Mouse (Mus musculus): ENCODE measurements around the gene Ppp3ca.
A peak's percentile ranks its signal among the peaks of the same experiment; 100 is the strongest.

The Ppp3ca gene

GRCm38 (mm10) chr3:136812791-136813190 lies 142.9 kb downstream of the Ppp3ca start:
- DNase-seq (ENCODE audit: low spot score in 2 of 2): no peak

GRCm38 (mm10) chr3:136813886-136814285 lies 144.0 kb downstream of the Ppp3ca start:
- no peak for DNase-seq (ENCODE audit: low spot score in 2 of 2)

GRCm38 (mm10) chr3:136814916-136815315 lies 145.0 kb downstream of the Ppp3ca start:
- DNase-seq (ENCODE audit: low spot score in 2 of 2): no peak

GRCm38 (mm10) chr3:136816319-136816718 lies 146.4 kb downstream of the Ppp3ca start:
- DNase-seq (ENCODE audit: low spot score in 2 of 2): no peak

- no peak for DNase-seq (ENCODE audit: low spot score in 2 of 2)
Observed at GRCm38 (mm10) chr3:136818997-136819396, 149.1 kb downstream of the Ppp3ca start.

- no peak for DNase-seq (ENCODE audit: low spot score in 2 of 2)
Observed at GRCm38 (mm10) chr3:136821039-136821438, 151.1 kb downstream of the Ppp3ca start.

- DNase-seq (ENCODE audit: low spot score in 2 of 2): no peak
Observed at GRCm38 (mm10) chr3:136821993-136822392, 152.1 kb downstream of the Ppp3ca start.

- DNase-seq (ENCODE audit: low spot score in 2 of 2): no peak
Observed at GRCm38 (mm10) chr3:136822431-136822830, 152.5 kb downstream of the Ppp3ca start.

- DNase-seq (ENCODE audit: low spot score in 2 of 2): no peak
Observed at GRCm38 (mm10) chr3:136828451-136828850, 158.5 kb downstream of the Ppp3ca start.

- no peak for DNase-seq (ENCODE audit: low spot score in 2 of 2)
Observed at GRCm38 (mm10) chr3:136829109-136829508, 159.2 kb downstream of the Ppp3ca start.

GRCm38 (mm10) chr3:136830687-136831220 lies 160.8 kb downstream of the Ppp3ca start:
- DNase-seq (ENCODE audit: low spot score in 2 of 2): peak in 1 of 2 experiments; percentile 22

GRCm38 (mm10) chr3:136833003-136833745 lies 163.2 kb downstream of the Ppp3ca start:
- no peak for DNase-seq (ENCODE audit: low spot score in 2 of 2)

GRCm38 (mm10) chr3:136833893-136834292 lies 164.0 kb downstream of the Ppp3ca start:
- DNase-seq (ENCODE audit: low spot score in 2 of 2): peak; percentile 63 to 70

- no peak for DNase-seq (ENCODE audit: low spot score in 2 of 2)
Observed at GRCm38 (mm10) chr3:136835851-136836250, 165.9 kb downstream of the Ppp3ca start.

GRCm38 (mm10) chr3:136836319-136837193 lies 166.6 kb downstream of the Ppp3ca start:
- DNase-seq (ENCODE audit: low spot score in 2 of 2): peak; percentile 32 to 40

- peak in 1 of 2 experiments; percentile 22 for DNase-seq (ENCODE audit: low spot score in 2 of 2)
Observed at GRCm38 (mm10) chr3:136837589-136837988, 167.7 kb downstream of the Ppp3ca start.

GRCm38 (mm10) chr3:136841282-136841681 lies 171.4 kb downstream of the Ppp3ca start:
- DNase-seq (ENCODE audit: low spot score in 2 of 2): no peak

- no peak for DNase-seq (ENCODE audit: low spot score in 2 of 2)
Observed at GRCm38 (mm10) chr3:136842384-136842783, 172.5 kb downstream of the Ppp3ca start.

- no peak for DNase-seq (ENCODE audit: low spot score in 2 of 2)
Observed at GRCm38 (mm10) chr3:136843811-136844491, 174.0 kb downstream of the Ppp3ca start.

- DNase-seq (ENCODE audit: low spot score in 2 of 2): no peak
Observed at GRCm38 (mm10) chr3:136849035-136849434, 179.1 kb downstream of the Ppp3ca start.

- no peak for DNase-seq (ENCODE audit: low spot score in 2 of 2)
Observed at GRCm38 (mm10) chr3:136852921-136853320, 183.0 kb downstream of the Ppp3ca start.

GRCm38 (mm10) chr3:136853596-136853995 lies 183.7 kb downstream of the Ppp3ca start:
- no peak for DNase-seq (ENCODE audit: low spot score in 2 of 2)
